8 mouse cellular contexts compared by ENCODE assay signal in the genomic region with DNA sequence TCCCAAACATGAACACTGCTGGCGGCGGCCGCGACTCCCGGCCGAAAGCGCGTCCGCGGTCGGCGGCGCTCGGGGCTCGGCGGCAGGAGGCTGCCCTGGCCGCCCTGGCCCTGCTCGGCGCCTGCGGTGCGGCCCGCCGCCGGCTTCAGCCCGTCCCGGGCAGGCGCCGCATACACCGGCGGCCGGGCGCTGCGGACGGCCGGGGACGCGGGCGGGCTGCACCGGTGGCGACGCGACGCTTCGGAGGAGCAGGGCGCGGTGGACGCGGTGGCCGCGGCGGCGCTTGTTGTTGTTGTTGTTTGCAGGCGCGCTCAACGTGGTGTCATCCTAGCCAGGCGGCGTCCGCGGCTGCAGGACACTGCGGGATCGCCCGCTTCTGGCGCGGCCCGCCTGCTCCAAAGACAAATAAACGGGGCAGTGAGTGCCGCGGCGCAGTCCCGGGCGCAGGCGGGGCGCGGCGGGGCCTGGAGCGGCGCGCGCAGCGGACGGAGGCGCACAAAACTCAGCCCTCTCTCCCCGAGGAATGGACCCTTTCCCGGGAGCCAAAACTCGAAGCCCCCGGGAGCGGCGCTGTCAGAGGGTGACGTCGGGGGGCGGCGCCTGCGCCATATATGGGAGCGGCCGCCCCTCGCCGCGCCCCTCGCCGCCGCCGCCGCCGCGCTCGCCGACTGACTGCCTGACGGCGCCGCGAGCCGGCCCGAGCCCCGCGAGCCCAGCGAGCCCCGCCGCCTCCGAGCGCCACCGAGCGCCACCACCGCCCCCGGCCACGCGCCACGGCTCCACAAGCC. TPM values are rescaled to one million over a fixed set of nuclear protein-coding genes. Genes with fewer than 3 reads are reported as not detected.
DNase-seq lines count a peak whose midpoint lies in the region; ATAC-seq and TF ChIP-seq lines count a peak whose summit lies in the region.

A gene (minus strand): TSS at position 542 of the 788 bp plus-strand sequence.

- peak within 1 kb of the TSS; percentile 50 for H3K4me3 ChIP-seq in forebrain, embryonic 16.5 days (replicated peaks; ENCODE audit: low read length)
- peak within 1 kb of the TSS; percentile 91 for H3K4me3 ChIP-seq in hindbrain, embryonic 11.5 days (ENCODE audit: low read depth, low read length)
- peak within 1 kb of the TSS; percentile 69 for H3K4me3 ChIP-seq in limb, embryonic 15.5 days
- peak within 1 kb of the TSS; percentile 53 for H3K4me3 ChIP-seq in midbrain, embryonic 16.5 days (ENCODE audit: low read depth, low read length)
- H3K4me3 ChIP-seq in thymus, adult 2 months (ENCODE audit: control insufficient read depth, insufficient read depth, low read length), result peak within 1 kb of the TSS; percentile 56

- no peak within 1 kb of the TSS for H3K27ac ChIP-seq in forebrain, embryonic 16.5 days (ENCODE audit: low read length)
- peak within 1 kb of the TSS; percentile 96 for H3K27ac ChIP-seq in hindbrain, embryonic 11.5 days (ENCODE audit: low read depth, low read length)
- peak within 1 kb of the TSS; percentile 90 for H3K27ac ChIP-seq in limb, embryonic 15.5 days
- peak within 1 kb of the TSS; percentile 87 for H3K27ac ChIP-seq in midbrain, embryonic 16.5 days (ENCODE audit: low read length)
- H3K27ac ChIP-seq in thymus, adult 2 months (ENCODE audit: control insufficient read depth, insufficient read depth, low read length), result no peak within 1 kb of the TSS

- peak; percentile 86 to 88 for DNase-seq in adrenal gland, adult 18-20 months (ENCODE audit: low spot score in 2 of 2)
- DNase-seq in hindbrain, embryonic 11.5 days (ENCODE audit: low spot score), result peak; percentile 96
- peak; percentile 73 for DNase-seq in thymus, adult 2 months

- peak within 1 kb of the TSS; percentile 50 for H3K9ac ChIP-seq in forebrain, embryonic 16.5 days (replicated peaks; ENCODE audit: low read depth, low read length)
- H3K9ac ChIP-seq in hindbrain, embryonic 11.5 days (ENCODE audit: low read depth, low read length), result peak within 1 kb of the TSS; percentile 93
- H3K9ac ChIP-seq in limb, embryonic 15.5 days, result peak within 1 kb of the TSS; percentile 82
- peak within 1 kb of the TSS; percentile 76 for H3K9ac ChIP-seq in midbrain, embryonic 16.5 days (ENCODE audit: low read depth, low read length)

- peak within 1 kb of the TSS; percentile 79 for H3K4me2 ChIP-seq in forebrain, embryonic 16.5 days (ENCODE audit: low read length)
- peak within 1 kb of the TSS; percentile 91 for H3K4me2 ChIP-seq in hindbrain, embryonic 11.5 days (replicated peaks; ENCODE audit: low read depth, low read length)
- H3K4me2 ChIP-seq in limb, embryonic 15.5 days, result peak within 1 kb of the TSS; percentile 86
- H3K4me2 ChIP-seq in midbrain, embryonic 16.5 days (ENCODE audit: low read length), result peak within 1 kb of the TSS; percentile 67

- no peak for TF ChIP-seq POLR2A in thymus, adult 2 months (IDR thresholded peaks at IDR 0.05; ENCODE audit: control insufficient read depth, extremely low read depth, insufficient read depth, low read length, poor library complexity)

- no peaks in the 10 kb centered on the region for H3K36me3 ChIP-seq in forebrain, embryonic 16.5 days (ENCODE audit: control insufficient read depth, insufficient read depth)
- H3K36me3 ChIP-seq in hindbrain, embryonic 11.5 days (ENCODE audit: control insufficient read depth, insufficient read depth, low read length), result no peaks in the 10 kb centered on the region
- no peaks in the 10 kb centered on the region for H3K36me3 ChIP-seq in limb, embryonic 15.5 days
- H3K36me3 ChIP-seq in midbrain, embryonic 16.5 days (ENCODE audit: control insufficient read depth, insufficient read depth, low read length), result no peaks in the 10 kb centered on the region
- no peaks in the 10 kb centered on the region for H3K36me3 ChIP-seq in thymus, adult 2 months (ENCODE audit: control insufficient read depth, insufficient read depth, low read length)

- H3K9me3 ChIP-seq in forebrain, embryonic 16.5 days (ENCODE audit: control insufficient read depth, low read length), result no peaks in the 10 kb centered on the region; the same call in 1 of the 2 replicates
- no peaks in the 10 kb centered on the region for H3K9me3 ChIP-seq in hindbrain, embryonic 11.5 days (ENCODE audit: control insufficient read depth, low read length)
- no peaks in the 10 kb centered on the region for H3K9me3 ChIP-seq in limb, embryonic 15.5 days
- no peaks in the 10 kb centered on the region for H3K9me3 ChIP-seq in midbrain, embryonic 16.5 days (replicated peaks; ENCODE audit: control insufficient read depth, low read length, poor library complexity, severe bottlenecking)

- peak; percentile 40 for ATAC-seq in CD4-positive, CD25-positive, alpha-beta regulatory T cell, adult 4 months
- peak; percentile 85 for ATAC-seq in forebrain, embryonic 16.5 days
- peak; percentile 77 for ATAC-seq in hindbrain, embryonic 11.5 days (ENCODE audit: low FRiP score)
- peak; percentile 90 for ATAC-seq in limb, embryonic 15.5 days (ENCODE audit: insufficient number of reproducible peaks, low FRiP score, low TSS enrichment, low read depth)
- ATAC-seq in midbrain, embryonic 16.5 days, result peak; percentile 83
- ATAC-seq in frontal cortex, adult (ENCODE audit: low TSS enrichment), result no peak; the same call in 1 of the 2 replicates

- peaks cover 68% of the 10 kb centered on the region for H3K27me3 ChIP-seq in forebrain, embryonic 16.5 days (replicated peaks; ENCODE audit: control insufficient read depth, insufficient read depth, low read length)
- H3K27me3 ChIP-seq in hindbrain, embryonic 11.5 days (ENCODE audit: control insufficient read depth, insufficient read depth, low read length), result peaks cover 36% of the 10 kb centered on the region
- H3K27me3 ChIP-seq in limb, embryonic 15.5 days, result peaks cover 79% of the 10 kb centered on the region
- peaks cover 15% of the 10 kb centered on the region for H3K27me3 ChIP-seq in midbrain, embryonic 16.5 days (ENCODE audit: control insufficient read depth, insufficient read depth, low read depth, low read length)
- H3K27me3 ChIP-seq in thymus, adult 2 months (ENCODE audit: control insufficient read depth, insufficient read depth, low read length), result peaks cover 58% of the 10 kb centered on the region

- no peak for TF ChIP-seq CTCF in thymus, adult 2 months (IDR thresholded peaks at IDR 0.05; ENCODE audit: borderline replicate concordance, control insufficient read depth, extremely low read depth, insufficient read depth, low read length, poor library complexity)

- H3K4me1 ChIP-seq in forebrain, embryonic 16.5 days (replicated peaks; ENCODE audit: control insufficient read depth, insufficient read depth, low read length), result peaks cover 57% of the 10 kb centered on the region
- H3K4me1 ChIP-seq in hindbrain, embryonic 11.5 days (replicated peaks; ENCODE audit: control insufficient read depth, insufficient read depth, low read length), result peaks cover 19% of the 10 kb centered on the region
- peaks cover 66% of the 10 kb centered on the region for H3K4me1 ChIP-seq in limb, embryonic 15.5 days
- peaks cover 30% of the 10 kb centered on the region for H3K4me1 ChIP-seq in midbrain, embryonic 16.5 days (ENCODE audit: control insufficient read depth, insufficient read depth, low read length)
- peaks cover 20% of the 10 kb centered on the region for H3K4me1 ChIP-seq in thymus, adult 2 months (replicated peaks; ENCODE audit: control insufficient read depth, insufficient read depth, low read length)

- WGBS in forebrain, embryonic 16.5 days, result under 1% methylated on average over 107 of the region's 127 CpGs
- under 1% methylated on average over 81 of the region's 127 CpGs for WGBS in hindbrain, embryonic 11.5 days
- under 1% methylated on average over 107 of the region's 127 CpGs for WGBS in limb, embryonic 15.5 days
- WGBS in midbrain, embryonic 16.5 days, result under 1% methylated on average over 122 of the region's 127 CpGs
- WGBS in thymus, adult 2 months, result 1% methylated on average over 127 of the region's 127 CpGs

RNA-seq across cellular contexts. Expression of the gene that starts here (rescaled TPM):
- polyA plus RNA-seq in CD4-positive, CD25-positive, alpha-beta regulatory T cell, adult 4 months (2017; shearing (Covaris generic)), result not detected
- total RNA-seq in adrenal gland, adult 18-20 months (2021), result 10 to 100 TPM in 1 of 2 experiments, 1 to 10 TPM in 1; 2.6 to 12.3 TPM
- polyA plus RNA-seq in forebrain, embryonic 16.5 days (2015; fragmentation: Nextera tagmentation; extraction: Ambion mirVana), result 0.72 and 0.73 TPM in 2 replicates
- 14.0 and 15.9 TPM in 2 replicates for polyA plus RNA-seq in hindbrain, embryonic 11.5 days (2014; fragmentation: Nextera tagmentation; extraction: Ambion mirVana)
- 4.7 and 8.1 TPM in 2 replicates for polyA plus RNA-seq in limb, embryonic 15.5 days (2015; fragmentation: Nextera tagmentation; extraction: Ambion mirVana)
- 8.8 and 9.0 TPM in 2 replicates for polyA plus RNA-seq in midbrain, embryonic 16.5 days (2015; fragmentation: Nextera tagmentation; extraction: Ambion mirVana)
- polyA plus RNA-seq in thymus, adult 2 months (2012; rRNA removed), result 1.7 and 2.1 TPM in 2 replicates

Comparison
In these comparisons a context has a peak if more than half of its experiments do, and no peak if none do; other contexts are left out.
1. Peak in ATAC-seq in CD4-positive, CD25-positive, alpha-beta regulatory T cell, adult 4 months; RNA of the gene not detected or under 1 TPM.
2. Peak in ATAC-seq, H3K4me3 ChIP-seq, H3K9ac ChIP-seq and H3K4me2 ChIP-seq in forebrain, embryonic 16.5 days; RNA of the gene not detected or under 1 TPM.
3. H3K27ac ChIP-seq: peak in hindbrain, embryonic 11.5 days (single experiment), limb, embryonic 15.5 days (single experiment) and midbrain, embryonic 16.5 days (single experiment); none in forebrain, embryonic 16.5 days (single experiment) and thymus, adult 2 months (single experiment).
4. Peak in every context shown above with its lines, with median percentiles within 50 percentile points of each other: DNase-seq, H3K4me2 ChIP-seq, H3K4me3 ChIP-seq and H3K9ac ChIP-seq.